Mouse (Mus musculus): Measurements from ENCODE around the gene Tcea2.

The Tcea2 gene

GRCm38 (mm10) chr2:181674934-181675333 lies 5.2 kb upstream of the Tcea2 start:
- DNase-seq (ENCODE audit: low read depth in 1 of 2, low spot score in 2 of 2), result no peak

- no peak for DNase-seq (ENCODE audit: low read depth in 1 of 2, low spot score in 2 of 2)
Measured at GRCm38 (mm10) chr2:181675454-181675853, 4.7 kb upstream of the Tcea2 start.

GRCm38 (mm10) chr2:181676424-181676823 lies 3.7 kb upstream of the Tcea2 start:
- no peak for DNase-seq (ENCODE audit: low read depth in 1 of 2, low spot score in 2 of 2)

GRCm38 (mm10) chr2:181677096-181677754 lies 2.9 kb upstream of the Tcea2 start:
- no peak for DNase-seq (ENCODE audit: low read depth in 1 of 2, low spot score in 2 of 2)

- no peak for DNase-seq (ENCODE audit: low read depth in 1 of 2, low spot score in 2 of 2)
Measured at GRCm38 (mm10) chr2:181677755-181678098, 2.4 kb upstream of the Tcea2 start.

- peak; percentile 48 to 62 for DNase-seq (ENCODE audit: low read depth in 1 of 2, low spot score in 2 of 2)
Measured at GRCm38 (mm10) chr2:181678780-181679179, 1.3 kb upstream of the Tcea2 start.

- DNase-seq (ENCODE audit: low read depth in 1 of 2, low spot score in 2 of 2), result no peak
Measured at GRCm38 (mm10) chr2:181680716-181681117, 607 bp downstream of the Tcea2 start.

GRCm38 (mm10) chr2:181681978-181682377 lies 1.9 kb downstream of the Tcea2 start:
- DNase-seq (ENCODE audit: low read depth in 1 of 2, low spot score in 2 of 2), result no peak

- no peak for DNase-seq (ENCODE audit: low read depth in 1 of 2, low spot score in 2 of 2)
Measured at GRCm38 (mm10) chr2:181683381-181683780, 3.3 kb downstream of the Tcea2 start.

GRCm38 (mm10) chr2:181684713-181685112 lies 4.6 kb downstream of the Tcea2 start:
- DNase-seq (ENCODE audit: low read depth in 1 of 2, low spot score in 2 of 2), result no peak

GRCm38 (mm10) chr2:181685686-181686085 lies 5.6 kb downstream of the Tcea2 start:
- no peak for DNase-seq (ENCODE audit: low read depth in 1 of 2, low spot score in 2 of 2)

GRCm38 (mm10) chr2:181687586-181687985 lies 7.5 kb downstream of the Tcea2 start:
- no peak for DNase-seq (ENCODE audit: low read depth in 1 of 2, low spot score in 2 of 2)

GRCm38 (mm10) chr2:181689466-181690160 lies 9.5 kb downstream of the Tcea2 start:
- no peak for DNase-seq (ENCODE audit: low read depth in 1 of 2, low spot score in 2 of 2)

- DNase-seq (ENCODE audit: low read depth in 1 of 2, low spot score in 2 of 2), result no peak
Measured at GRCm38 (mm10) chr2:181691083-181691482, 11.0 kb downstream of the Tcea2 start.

GRCm38 (mm10) chr2:181691571-181691970 lies 11.5 kb downstream of the Tcea2 start:
- DNase-seq (ENCODE audit: low read depth in 1 of 2, low spot score in 2 of 2), result peak in 1 of 2 experiments; percentile 20

- no peak for DNase-seq (ENCODE audit: low read depth in 1 of 2, low spot score in 2 of 2)
Measured at GRCm38 (mm10) chr2:181692304-181692703, 12.2 kb downstream of the Tcea2 start.

- peak; percentile 68 to 88 for DNase-seq (ENCODE audit: low read depth in 1 of 2, low spot score in 2 of 2)
Measured at GRCm38 (mm10) chr2:181693339-181694280, 13.5 kb downstream of the Tcea2 start, which contains the start of gene Rgs19. Gene Rgs19, minus strand, starts transcription at chr2:181693977.

GRCm38 (mm10) chr2:181694581-181694980 lies 14.5 kb downstream of the Tcea2 start:
- DNase-seq (ENCODE audit: low read depth in 1 of 2, low spot score in 2 of 2), result no peak

GRCm38 (mm10) chr2:181695776-181696175 lies 15.7 kb downstream of the Tcea2 start:
- no peak for DNase-seq (ENCODE audit: low read depth in 1 of 2, low spot score in 2 of 2)

- no peak for DNase-seq (ENCODE audit: low read depth in 1 of 2, low spot score in 2 of 2)
Measured at GRCm38 (mm10) chr2:181696801-181697420, 16.8 kb downstream of the Tcea2 start.

GRCm38 (mm10) chr2:181698241-181698640 lies 18.1 kb downstream of the Tcea2 start, which contains the start of gene Lkaaear1:
Gene Lkaaear1, minus strand, starts transcription at chr2:181698442.
- DNase-seq (ENCODE audit: low read depth in 1 of 2, low spot score in 2 of 2), result no peak

Data from monocyte, adult 2 months (primary cell).